Mouse (Mus musculus): ENCODE measurements around the gene Stk32c. TPM values are rescaled to one million over a fixed set of nuclear protein-coding genes. Genes with fewer than 3 reads are reported as not detected.

Gene Stk32c
- polyA plus RNA-seq, 1 experiment from 2014 or later, result 1.4 TPM

- H3K27ac ChIP-seq (replicated peaks), result 0 out of 2 replicates have a peak overlapping the region, but pooled peaks have one; percentile 89
- no peaks in the 10 kb centered on the region for H3K27me3 ChIP-seq
- 0 out of 2 replicates have a peak overlapping the region, but pooled peaks have one; percentile 58 for H3K4me3 ChIP-seq
- WGBS, result 80% methylated on average over 3 of the region's 3 CpGs
- no peaks in the 10 kb centered on the region for H3K36me3 ChIP-seq
- no peaks in the 10 kb centered on the region for H3K9me3 ChIP-seq
- ATAC-seq (ENCODE audit: low read depth), result no peak
- H3K9ac ChIP-seq, result no peak overlapping the region
- H3K4me1 ChIP-seq (replicated peaks), result peaks cover 14% of the 10 kb centered on the region
- H3K4me2 ChIP-seq, result peak overlapping the region; percentile 63; the same call in 1 of the 2 replicates
These were observed 1.1 kb upstream of the Stk32c start for GRCm38 (mm10) chr7:139214160-139214559.

GRCm38 (mm10) chr7:139213751-139214150, 644 bp upstream of the Stk32c start:
- no peaks in the 10 kb centered on the region for H3K27me3 ChIP-seq
- H3K9me3 ChIP-seq, result no peaks in the 10 kb centered on the region
- WGBS, result 70% methylated on average over 3 of the region's 3 CpGs
- H3K9ac ChIP-seq, result peak overlapping the region; percentile 69
- H3K4me3 ChIP-seq, result peak overlapping the region; percentile 58
- H3K36me3 ChIP-seq, result no peaks in the 10 kb centered on the region
- H3K4me1 ChIP-seq (replicated peaks), result peaks cover 14% of the 10 kb centered on the region
- peak; percentile 25 for ATAC-seq (ENCODE audit: low read depth)
- peak overlapping the region; percentile 89 for H3K27ac ChIP-seq (replicated peaks)
- peak overlapping the region; percentile 63 for H3K4me2 ChIP-seq

- peaks cover 14% of the 10 kb centered on the region for H3K4me1 ChIP-seq (replicated peaks)
- H3K27ac ChIP-seq (replicated peaks), result no peak overlapping the region
- H3K9ac ChIP-seq, result no peak overlapping the region
- 84% methylated on average over 6 of the region's 6 CpGs for WGBS
- H3K4me3 ChIP-seq, result no peak overlapping the region
- ATAC-seq (ENCODE audit: low read depth), result no peak
- no peaks in the 10 kb centered on the region for H3K9me3 ChIP-seq
- H3K4me2 ChIP-seq, result no peak overlapping the region
- no peaks in the 10 kb centered on the region for H3K27me3 ChIP-seq
- H3K36me3 ChIP-seq, result no peaks in the 10 kb centered on the region
These were observed 1.3 kb downstream of the Stk32c start for GRCm38 (mm10) chr7:139211761-139212160.

GRCm38 (mm10) chr7:139208773-139209095, 4.4 kb downstream of the Stk32c start:
- Histone ChIP-seq H3K4me3 (no peak overlapping the region), H3K27me3 (no peaks in the 10 kb centered on the region), H3K9me3 (no peaks in the 10 kb centered on the region), H3K27ac (replicated peaks) (no peak overlapping the region), H3K9ac (no peak overlapping the region), H3K4me2 (no peak overlapping the region), H3K4me1 (replicated peaks) (peaks cover 10% of the 10 kb centered on the region), H3K36me3 (no peaks in the 10 kb centered on the region)
- ATAC-seq (ENCODE audit: low read depth), result no peak
- WGBS, result 87% methylated on average over 4 of the region's 4 CpGs

- no peaks in the 10 kb centered on the region for H3K27me3 ChIP-seq
- H3K9me3 ChIP-seq, result no peaks in the 10 kb centered on the region
- ATAC-seq (ENCODE audit: low read depth), result no peak
- H3K9ac ChIP-seq, result no peak overlapping the region
- peaks cover 6% of the 10 kb centered on the region for H3K4me1 ChIP-seq (replicated peaks)
- H3K27ac ChIP-seq (replicated peaks), result no peak overlapping the region
- no peak overlapping the region for H3K4me2 ChIP-seq
- 33% methylated on average over 7 of the region's 7 CpGs for WGBS
- no peak overlapping the region for H3K4me3 ChIP-seq
- H3K36me3 ChIP-seq, result no peaks in the 10 kb centered on the region
These were observed 4.9 kb downstream of the Stk32c start for GRCm38 (mm10) chr7:139208023-139208772.

- WGBS, result 64% methylated on average over 6 of the region's 6 CpGs
- H3K36me3 ChIP-seq, result no peaks in the 10 kb centered on the region
- H3K4me3 ChIP-seq, result no peak overlapping the region
- H3K9ac ChIP-seq, result no peak overlapping the region
- H3K9me3 ChIP-seq, result no peaks in the 10 kb centered on the region
- no peaks in the 10 kb centered on the region for H3K4me1 ChIP-seq (replicated peaks)
- H3K27ac ChIP-seq (replicated peaks), result no peak overlapping the region
- H3K4me2 ChIP-seq, result no peak overlapping the region
- no peak for ATAC-seq (ENCODE audit: low read depth)
- peaks cover 9% of the 10 kb centered on the region for H3K27me3 ChIP-seq
These were observed 11.9 kb downstream of the Stk32c start for GRCm38 (mm10) chr7:139201209-139201608.

- Histone ChIP-seq H3K27me3 (peaks cover 9% of the 10 kb centered on the region), H3K27ac (replicated peaks) (no peak overlapping the region), H3K4me3 (no peak overlapping the region), H3K4me2 (no peak overlapping the region), H3K36me3 (no peaks in the 10 kb centered on the region), H3K9me3 (no peaks in the 10 kb centered on the region), H3K4me1 (replicated peaks) (no peaks in the 10 kb centered on the region), H3K9ac (no peak overlapping the region)
- ATAC-seq (ENCODE audit: low read depth), result peak; percentile 82
- 29% methylated on average over 7 of the region's 7 CpGs for WGBS
These were observed 13.0 kb downstream of the Stk32c start for GRCm38 (mm10) chr7:139200108-139200507.

- Histone ChIP-seq H3K9ac (no peak overlapping the region), H3K4me2 (no peak overlapping the region), H3K27me3 (peaks cover 9% of the 10 kb centered on the region), H3K36me3 (no peaks in the 10 kb centered on the region), H3K4me3 (no peak overlapping the region), H3K27ac (replicated peaks) (no peak overlapping the region), H3K4me1 (replicated peaks) (no peaks in the 10 kb centered on the region), H3K9me3 (no peaks in the 10 kb centered on the region)
- 71% methylated on average over 4 of the region's 4 CpGs for WGBS
- no peak for ATAC-seq (ENCODE audit: low read depth)
These were observed 16.1 kb downstream of the Stk32c start for GRCm38 (mm10) chr7:139197022-139197421.

GRCm38 (mm10) chr7:139191619-139192018, 21.5 kb downstream of the Stk32c start:
- no peak overlapping the region for H3K27ac ChIP-seq (replicated peaks)
- no peaks in the 10 kb centered on the region for H3K9me3 ChIP-seq
- H3K36me3 ChIP-seq, result no peaks in the 10 kb centered on the region
- no peak overlapping the region for H3K9ac ChIP-seq
- no peak overlapping the region for H3K4me3 ChIP-seq
- peaks cover 8% of the 10 kb centered on the region for H3K4me1 ChIP-seq (replicated peaks)
- H3K27me3 ChIP-seq, result peaks cover 21% of the 10 kb centered on the region
- 71% methylated on average over 6 of the region's 6 CpGs for WGBS
- no peak for ATAC-seq (ENCODE audit: low read depth)
- H3K4me2 ChIP-seq, result no peak overlapping the region

- Histone ChIP-seq H3K36me3 (no peaks in the 10 kb centered on the region), H3K4me1 (replicated peaks) (peaks cover 13% of the 10 kb centered on the region), H3K4me2 (no peak overlapping the region), H3K9me3 (no peaks in the 10 kb centered on the region), H3K4me3 (no peak overlapping the region), H3K9ac (no peak overlapping the region), H3K27ac (replicated peaks) (no peak overlapping the region), H3K27me3 (peaks cover 31% of the 10 kb centered on the region)
- no peak for ATAC-seq (ENCODE audit: low read depth)
- WGBS, result 98% methylated on average over 4 of the region's 4 CpGs
These were observed 22.5 kb downstream of the Stk32c start for GRCm38 (mm10) chr7:139190616-139191015.

GRCm38 (mm10) chr7:139188634-139189207, 24.4 kb downstream of the Stk32c start:
- 2% methylated on average over 23 of the region's 23 CpGs for WGBS
- peak; percentile 82 for ATAC-seq (ENCODE audit: low read depth)
- no peak overlapping the region for H3K27ac ChIP-seq (replicated peaks)
- H3K4me1 ChIP-seq (replicated peaks), result peaks cover 13% of the 10 kb centered on the region
- peak overlapping the region; percentile 53 for H3K4me3 ChIP-seq
- peaks cover 31% of the 10 kb centered on the region for H3K27me3 ChIP-seq
- peak overlapping the region; percentile 60 for H3K4me2 ChIP-seq
- H3K9ac ChIP-seq, result peak overlapping the region; percentile 69
- no peaks in the 10 kb centered on the region for H3K9me3 ChIP-seq
- no peaks in the 10 kb centered on the region for H3K36me3 ChIP-seq

GRCm38 (mm10) chr7:139187771-139188633, 25.1 kb downstream of the Stk32c start:
- Histone ChIP-seq H3K27me3 (peaks cover 31% of the 10 kb centered on the region), H3K9me3 (no peaks in the 10 kb centered on the region), H3K27ac (replicated peaks) (0 out of 2 replicates have a peak overlapping the region, but pooled peaks have one; percentile 25), H3K4me3 (peak overlapping the region; percentile 53), H3K36me3 (no peaks in the 10 kb centered on the region), H3K4me1 (replicated peaks) (peaks cover 13% of the 10 kb centered on the region), H3K4me2 (peak overlapping the region; percentile 60), H3K9ac (peak overlapping the region; percentile 69)
- WGBS, result under 1% methylated on average over 67 of the region's 94 CpGs
- peak; percentile 97 for ATAC-seq (ENCODE audit: low read depth)

All from neural tube, embryonic 13.5 days (tissue).